Mouse (Mus musculus): Measurements from ENCODE around the gene Tfap2d. TPM values are rescaled to one million over a fixed set of nuclear protein-coding genes. Genes with fewer than 3 reads are reported as not detected.

Gene Tfap2d
- polyA plus RNA-seq (2015; fragmentation: Nextera tagmentation; extraction: Ambion mirVana) = not detected in 2 replicates

GRCm38 (mm10) chr1:19102631-19103030 lies at the start of gene Tfap2d:
Gene Tfap2d, plus strand, starts transcription at chr1:19103022.
- peaks cover 41% of the 10 kb centered on the region for H3K27me3 ChIP-seq (ENCODE audit: control insufficient read depth, insufficient read depth, low read depth, low read length)
- H3K36me3 ChIP-seq (ENCODE audit: control insufficient read depth, insufficient read depth, low read length) = no peaks in the 10 kb centered on the region
- no peak within 1 kb of the TSS for H3K27ac ChIP-seq (ENCODE audit: low read length)
- 6% methylated on average over 6 of the region's 6 CpGs for WGBS
- no peak within 1 kb of the TSS for H3K4me3 ChIP-seq (ENCODE audit: low read length)
- H3K4me1 ChIP-seq (replicated peaks; ENCODE audit: control insufficient read depth, insufficient read depth, low read length) = no peaks in the 10 kb centered on the region
- no peaks in the 10 kb centered on the region for H3K9me3 ChIP-seq (ENCODE audit: control insufficient read depth, low read length)
- no peak within 1 kb of the TSS for H3K4me2 ChIP-seq (ENCODE audit: low read depth, low read length)
- no peak for ATAC-seq (ENCODE audit: low read depth)
- no peak within 1 kb of the TSS for H3K9ac ChIP-seq (ENCODE audit: low read length)

- Histone ChIP-seq H3K4me2 (ENCODE audit: low read depth, low read length) (no peak overlapping the region), H3K9ac (ENCODE audit: low read length) (no peak overlapping the region), H3K27me3 (ENCODE audit: control insufficient read depth, insufficient read depth, low read depth, low read length) (no peaks in the 10 kb centered on the region), H3K4me3 (ENCODE audit: low read length) (no peak overlapping the region), H3K27ac (ENCODE audit: low read length) (no peak overlapping the region), H3K36me3 (ENCODE audit: control insufficient read depth, insufficient read depth, low read length) (no peaks in the 10 kb centered on the region), H3K9me3 (ENCODE audit: control insufficient read depth, low read length) (no peaks in the 10 kb centered on the region), H3K4me1 (replicated peaks; ENCODE audit: control insufficient read depth, insufficient read depth, low read length) (no peaks in the 10 kb centered on the region)
- 20% methylated on average over 3 of the region's 3 CpGs for WGBS
- ATAC-seq (ENCODE audit: low read depth) = no peak
Measured at GRCm38 (mm10) chr1:19056300-19056699, 46.5 kb upstream of the Tfap2d start.

GRCm38 (mm10) chr1:19056861-19057260 lies 46.0 kb upstream of the Tfap2d start:
- Histone ChIP-seq H3K27me3 (ENCODE audit: control insufficient read depth, insufficient read depth, low read depth, low read length) (no peaks in the 10 kb centered on the region), H3K9me3 (ENCODE audit: control insufficient read depth, low read length) (no peaks in the 10 kb centered on the region), H3K9ac (ENCODE audit: low read length) (no peak overlapping the region), H3K4me1 (replicated peaks; ENCODE audit: control insufficient read depth, insufficient read depth, low read length) (no peaks in the 10 kb centered on the region), H3K4me3 (ENCODE audit: low read length) (no peak overlapping the region), H3K4me2 (ENCODE audit: low read depth, low read length) (no peak overlapping the region), H3K36me3 (ENCODE audit: control insufficient read depth, insufficient read depth, low read length) (no peaks in the 10 kb centered on the region), H3K27ac (ENCODE audit: low read length) (no peak overlapping the region)
- no peak for ATAC-seq (ENCODE audit: low read depth)
- 73% methylated on average over 6 of the region's 6 CpGs for WGBS

- Histone ChIP-seq H3K4me3 (ENCODE audit: low read length) (no peak overlapping the region), H3K9me3 (ENCODE audit: control insufficient read depth, low read length) (no peaks in the 10 kb centered on the region), H3K9ac (ENCODE audit: low read length) (no peak overlapping the region), H3K27ac (ENCODE audit: low read length) (no peak overlapping the region), H3K27me3 (ENCODE audit: control insufficient read depth, insufficient read depth, low read depth, low read length) (no peaks in the 10 kb centered on the region), H3K36me3 (ENCODE audit: control insufficient read depth, insufficient read depth, low read length) (no peaks in the 10 kb centered on the region), H3K4me1 (replicated peaks; ENCODE audit: control insufficient read depth, insufficient read depth, low read length) (no peaks in the 10 kb centered on the region), H3K4me2 (ENCODE audit: low read depth, low read length) (no peak overlapping the region)
- WGBS = 12% methylated on average over 8 of the region's 8 CpGs
- no peak for ATAC-seq (ENCODE audit: low read depth)
Measured at GRCm38 (mm10) chr1:19088078-19088477, 14.7 kb upstream of the Tfap2d start.

GRCm38 (mm10) chr1:19096921-19097320 lies 5.9 kb upstream of the Tfap2d start:
- H3K4me3 ChIP-seq (ENCODE audit: low read length) = no peak overlapping the region
- WGBS = 2% methylated on average over 18 of the region's 18 CpGs
- no peak for ATAC-seq (ENCODE audit: low read depth)
- H3K27me3 ChIP-seq (ENCODE audit: control insufficient read depth, insufficient read depth, low read depth, low read length) = peaks cover 2% of the 10 kb centered on the region; the same call in 1 of the 2 replicates
- H3K36me3 ChIP-seq (ENCODE audit: control insufficient read depth, insufficient read depth, low read length) = no peaks in the 10 kb centered on the region
- H3K27ac ChIP-seq (ENCODE audit: low read length) = no peak overlapping the region
- no peaks in the 10 kb centered on the region for H3K4me1 ChIP-seq (replicated peaks; ENCODE audit: control insufficient read depth, insufficient read depth, low read length)
- H3K4me2 ChIP-seq (ENCODE audit: low read depth, low read length) = no peak overlapping the region
- no peak overlapping the region for H3K9ac ChIP-seq (ENCODE audit: low read length)
- H3K9me3 ChIP-seq (ENCODE audit: control insufficient read depth, low read length) = no peaks in the 10 kb centered on the region

- no peaks in the 10 kb centered on the region for H3K36me3 ChIP-seq (ENCODE audit: control insufficient read depth, insufficient read depth, low read length)
- no peaks in the 10 kb centered on the region for H3K9me3 ChIP-seq (ENCODE audit: control insufficient read depth, low read length)
Measured at GRCm38 (mm10) chr1:19103316-19103715, 494 bp downstream of the Tfap2d start.

GRCm38 (mm10) chr1:19103776-19104142 lies 937 bp downstream of the Tfap2d start:
- no peak overlapping the region for H3K27ac ChIP-seq (ENCODE audit: low read length)
- WGBS = 2% methylated on average over 10 of the region's 10 CpGs
- no peak overlapping the region for H3K9ac ChIP-seq (ENCODE audit: low read length)
- H3K4me3 ChIP-seq (ENCODE audit: low read length) = no peak overlapping the region
- no peaks in the 10 kb centered on the region for H3K9me3 ChIP-seq (ENCODE audit: control insufficient read depth, low read length)
- no peaks in the 10 kb centered on the region for H3K4me1 ChIP-seq (replicated peaks; ENCODE audit: control insufficient read depth, insufficient read depth, low read length)
- H3K36me3 ChIP-seq (ENCODE audit: control insufficient read depth, insufficient read depth, low read length) = no peaks in the 10 kb centered on the region
- peaks cover 41% of the 10 kb centered on the region for H3K27me3 ChIP-seq (ENCODE audit: control insufficient read depth, insufficient read depth, low read depth, low read length)
- H3K4me2 ChIP-seq (ENCODE audit: low read depth, low read length) = no peak overlapping the region
- no peak for ATAC-seq (ENCODE audit: low read depth)

More at GRCm38 (mm10) chr1:19103316-19103715, 494 bp downstream of the Tfap2d start:
- peaks cover 41% of the 10 kb centered on the region for H3K27me3 ChIP-seq (ENCODE audit: control insufficient read depth, insufficient read depth, low read depth, low read length)
- no peaks in the 10 kb centered on the region for H3K4me1 ChIP-seq (replicated peaks; ENCODE audit: control insufficient read depth, insufficient read depth, low read length)
- H3K27ac ChIP-seq (ENCODE audit: low read length) = no peak overlapping the region
- no peak overlapping the region for H3K4me3 ChIP-seq (ENCODE audit: low read length)
- 1% methylated on average over 21 of the region's 21 CpGs for WGBS
- no peak overlapping the region for H3K9ac ChIP-seq (ENCODE audit: low read length)
- H3K4me2 ChIP-seq (ENCODE audit: low read depth, low read length) = no peak overlapping the region
- ATAC-seq (ENCODE audit: low read depth) = no peak

GRCm38 (mm10) chr1:19104143-19104857 lies 1.5 kb downstream of the Tfap2d start:
- ATAC-seq (ENCODE audit: low read depth) = no peak
- H3K4me2 ChIP-seq (ENCODE audit: low read depth, low read length) = no peak overlapping the region
- no peak overlapping the region for H3K9ac ChIP-seq (ENCODE audit: low read length)
- no peak overlapping the region for H3K4me3 ChIP-seq (ENCODE audit: low read length)
- H3K9me3 ChIP-seq (ENCODE audit: control insufficient read depth, low read length) = no peaks in the 10 kb centered on the region
- no peak overlapping the region for H3K27ac ChIP-seq (ENCODE audit: low read length)
- H3K4me1 ChIP-seq (replicated peaks; ENCODE audit: control insufficient read depth, insufficient read depth, low read length) = no peaks in the 10 kb centered on the region
- WGBS = under 1% methylated on average over 40 of the region's 40 CpGs
- H3K36me3 ChIP-seq (ENCODE audit: control insufficient read depth, insufficient read depth, low read length) = no peaks in the 10 kb centered on the region
- H3K27me3 ChIP-seq (ENCODE audit: control insufficient read depth, insufficient read depth, low read depth, low read length) = peaks cover 44% of the 10 kb centered on the region

- Histone ChIP-seq H3K4me1 (replicated peaks; ENCODE audit: control insufficient read depth, insufficient read depth, low read length) (no peaks in the 10 kb centered on the region), H3K4me2 (ENCODE audit: low read depth, low read length) (no peak overlapping the region), H3K4me3 (ENCODE audit: low read length) (no peak overlapping the region), H3K9ac (ENCODE audit: low read length) (no peak overlapping the region), H3K27ac (ENCODE audit: low read length) (no peak overlapping the region), H3K27me3 (ENCODE audit: control insufficient read depth, insufficient read depth, low read depth, low read length) (peaks cover 60% of the 10 kb centered on the region), H3K36me3 (ENCODE audit: control insufficient read depth, insufficient read depth, low read length) (no peaks in the 10 kb centered on the region), H3K9me3 (ENCODE audit: control insufficient read depth, low read length) (no peaks in the 10 kb centered on the region)
- ATAC-seq (ENCODE audit: low read depth) = no peak
- 3% methylated on average over 4 of the region's 4 CpGs for WGBS
Measured at GRCm38 (mm10) chr1:19106401-19106800, 3.6 kb downstream of the Tfap2d start.

All from lung, embryonic 16.5 days (tissue).